In genomic region chr3:69502527-69502926, GRCm38 (mm10) we compare ENCODE assay signal across 27 mouse cellular contexts.
DNase-seq lines count a peak whose midpoint lies in the region; ATAC-seq and TF ChIP-seq lines count a peak whose summit lies in the region.
"Had no signal": no experiment of that assay in that cellular context is flagged by ENCODE, and none has a peak within 500 bp of the region (broad histone marks: within the 10 kb centered on the region; RNA-seq: fewer than 3 reads in every experiment).

No protein-coding gene starts in this region.

- 0 out of 2 replicates have a peak, but pooled peaks have one; percentile 9 for ATAC-seq in hindbrain, embryonic 12.5 days (ENCODE audit: low FRiP score)
- no peak for ATAC-seq in hindbrain, embryonic 11.5 days (ENCODE audit: low FRiP score)
- ATAC-seq in midbrain, embryonic 16.5 days, result no peak
- no peak for ATAC-seq in midbrain, embryonic 11.5 days (ENCODE audit: low FRiP score)
- peak; percentile 57 for ATAC-seq in forebrain, postnatal 0 days
- ATAC-seq in neural tube, embryonic 15.5 days (ENCODE audit: low FRiP score), result 0 out of 2 replicates have a peak, but pooled peaks have one; percentile 21
- ATAC-seq: intestine, embryonic 15.5 days had no signal

- no peak for DNase-seq in hindbrain, embryonic 11.5 days (ENCODE audit: low spot score)
- DNase-seq in midbrain, embryonic 11.5 days (ENCODE audit: low spot score, missing footprints), result no peak
- DNase-seq in forebrain, postnatal 0 days, result no peak
- DNase-seq in lung, postnatal 36 days, result no peak
- DNase-seq: adrenal gland, adult 2 months; B cell, adult 2 months; cerebellum, adult 2 months; cerebellum, postnatal 14 days; gastrocnemius, postnatal 36 days; heart, adult 18-20 months; heart, postnatal 14 days; kidney, adult 8-10 months; layer of hippocampus, postnatal 36 days; left cerebral cortex, postnatal 4 days; lung, postnatal 14 days; right cerebral cortex, postnatal 4 days; thymus, adult 2 months; thymus, postnatal 4 days had no signal

- no peak overlapping the region for H3K4me3 ChIP-seq in hindbrain, embryonic 12.5 days
- H3K4me3 ChIP-seq in hindbrain, embryonic 11.5 days (ENCODE audit: low read depth, low read length), result no peak overlapping the region
- H3K4me3 ChIP-seq in midbrain, embryonic 16.5 days (ENCODE audit: low read depth, low read length), result no peak overlapping the region
- no peak overlapping the region for H3K4me3 ChIP-seq in midbrain, embryonic 11.5 days (ENCODE audit: low read depth, low read length)
- no peak overlapping the region for H3K4me3 ChIP-seq in forebrain, postnatal 0 days (ENCODE audit: low read depth, low read length)
- H3K4me3 ChIP-seq in neural tube, embryonic 15.5 days (replicated peaks), result no peak overlapping the region
- H3K4me3 ChIP-seq: erythroblast, embryonic 14.5 days; hindbrain, embryonic 15.5 days; intestine, embryonic 15.5 days; liver, embryonic 15.5 days; midbrain, embryonic 10.5 days had no signal

- no peaks in the 10 kb centered on the region for H3K9me3 ChIP-seq in hindbrain, embryonic 12.5 days (replicated peaks)
- no peaks in the 10 kb centered on the region for H3K9me3 ChIP-seq in hindbrain, embryonic 11.5 days (ENCODE audit: control insufficient read depth, low read length)
- no peaks in the 10 kb centered on the region for H3K9me3 ChIP-seq in midbrain, embryonic 16.5 days (replicated peaks; ENCODE audit: control insufficient read depth, low read length, poor library complexity, severe bottlenecking)
- no peaks in the 10 kb centered on the region for H3K9me3 ChIP-seq in midbrain, embryonic 11.5 days (ENCODE audit: control insufficient read depth, low read length)
- H3K9me3 ChIP-seq in forebrain, postnatal 0 days (ENCODE audit: low read length), result no peaks in the 10 kb centered on the region
- H3K9me3 ChIP-seq in neural tube, embryonic 15.5 days (replicated peaks), result no peaks in the 10 kb centered on the region
- H3K9me3 ChIP-seq: hindbrain, embryonic 15.5 days; intestine, embryonic 15.5 days; liver, embryonic 15.5 days; midbrain, embryonic 10.5 days had no signal

- no peak overlapping the region for H3K9ac ChIP-seq in hindbrain, embryonic 12.5 days
- H3K9ac ChIP-seq in hindbrain, embryonic 11.5 days (ENCODE audit: low read depth, low read length), result no peak overlapping the region
- no peak overlapping the region for H3K9ac ChIP-seq in midbrain, embryonic 16.5 days (ENCODE audit: low read depth, low read length)
- no peak overlapping the region for H3K9ac ChIP-seq in midbrain, embryonic 11.5 days (ENCODE audit: low read length)
- H3K9ac ChIP-seq in forebrain, postnatal 0 days, result no peak overlapping the region
- H3K9ac ChIP-seq in neural tube, embryonic 15.5 days (replicated peaks), result no peak overlapping the region
- H3K9ac ChIP-seq: hindbrain, embryonic 15.5 days; intestine, embryonic 15.5 days; liver, embryonic 15.5 days; lung, embryonic 14.5 days had no signal

- no peak overlapping the region for H3K4me2 ChIP-seq in hindbrain, embryonic 12.5 days (replicated peaks)
- H3K4me2 ChIP-seq in hindbrain, embryonic 11.5 days (replicated peaks; ENCODE audit: low read depth, low read length), result no peak overlapping the region
- H3K4me2 ChIP-seq in midbrain, embryonic 16.5 days (ENCODE audit: low read length), result no peak overlapping the region
- no peak overlapping the region for H3K4me2 ChIP-seq in midbrain, embryonic 11.5 days
- H3K4me2 ChIP-seq in forebrain, postnatal 0 days (ENCODE audit: low read depth), result no peak overlapping the region
- no peak overlapping the region for H3K4me2 ChIP-seq in neural tube, embryonic 15.5 days
- H3K4me2 ChIP-seq: hindbrain, embryonic 15.5 days; intestine, embryonic 15.5 days; liver, embryonic 15.5 days; lung, embryonic 14.5 days had no signal

- no peaks in the 10 kb centered on the region for H3K27me3 ChIP-seq in hindbrain, embryonic 12.5 days
- no peaks in the 10 kb centered on the region for H3K27me3 ChIP-seq in hindbrain, embryonic 11.5 days (ENCODE audit: control insufficient read depth, insufficient read depth, low read length)
- no peaks in the 10 kb centered on the region for H3K27me3 ChIP-seq in midbrain, embryonic 16.5 days (ENCODE audit: control insufficient read depth, insufficient read depth, low read depth, low read length)
- H3K27me3 ChIP-seq in midbrain, embryonic 11.5 days (ENCODE audit: control insufficient read depth, insufficient read depth, low read length), result no peaks in the 10 kb centered on the region
- H3K27me3 ChIP-seq in forebrain, postnatal 0 days (ENCODE audit: insufficient read depth, low read length), result no peaks in the 10 kb centered on the region
- H3K27me3 ChIP-seq in neural tube, embryonic 15.5 days (replicated peaks), result no peaks in the 10 kb centered on the region
- H3K27me3 ChIP-seq: hindbrain, embryonic 15.5 days; intestine, embryonic 15.5 days; liver, embryonic 15.5 days had no signal

- WGBS in hindbrain, embryonic 12.5 days, result 53% methylated on average over 4 of the region's 4 CpGs
- WGBS in hindbrain, embryonic 11.5 days, result 57% methylated on average over 4 of the region's 4 CpGs
- WGBS in midbrain, embryonic 16.5 days, result 52% methylated on average over 4 of the region's 4 CpGs
- WGBS in midbrain, embryonic 11.5 days, result 56% methylated on average over 4 of the region's 4 CpGs
- WGBS in forebrain, postnatal 0 days, result 43% methylated on average over 4 of the region's 4 CpGs
- WGBS in neural tube, embryonic 15.5 days, result 20% methylated on average over 4 of the region's 4 CpGs

- no peak for TF ChIP-seq CTCF in forebrain, postnatal 0 days (IDR thresholded peaks at IDR 0.05; ENCODE audit: low read depth)

- H3K27ac ChIP-seq in hindbrain, embryonic 12.5 days, result no peak overlapping the region
- no peak overlapping the region for H3K27ac ChIP-seq in hindbrain, embryonic 11.5 days (ENCODE audit: low read depth, low read length)
- H3K27ac ChIP-seq in midbrain, embryonic 16.5 days (ENCODE audit: low read length), result peak overlapping the region; percentile 64
- H3K27ac ChIP-seq in midbrain, embryonic 11.5 days (ENCODE audit: low read depth, low read length), result no peak overlapping the region
- H3K27ac ChIP-seq in forebrain, postnatal 0 days (ENCODE audit: low read depth, low read length), result no peak overlapping the region
- no peak overlapping the region for H3K27ac ChIP-seq in neural tube, embryonic 15.5 days (replicated peaks)
- H3K27ac ChIP-seq: intestine, embryonic 15.5 days; liver, embryonic 15.5 days; midbrain, embryonic 10.5 days had no signal

- H3K36me3 ChIP-seq in hindbrain, embryonic 12.5 days, result no peaks in the 10 kb centered on the region
- H3K36me3 ChIP-seq in hindbrain, embryonic 11.5 days (ENCODE audit: control insufficient read depth, insufficient read depth, low read length), result no peaks in the 10 kb centered on the region
- H3K36me3 ChIP-seq in midbrain, embryonic 16.5 days (ENCODE audit: control insufficient read depth, insufficient read depth, low read length), result no peaks in the 10 kb centered on the region
- no peaks in the 10 kb centered on the region for H3K36me3 ChIP-seq in midbrain, embryonic 11.5 days (ENCODE audit: control insufficient read depth, insufficient read depth, low read length)
- no peaks in the 10 kb centered on the region for H3K36me3 ChIP-seq in forebrain, postnatal 0 days (ENCODE audit: insufficient read depth)
- no peaks in the 10 kb centered on the region for H3K36me3 ChIP-seq in neural tube, embryonic 15.5 days
- H3K36me3 ChIP-seq: hindbrain, embryonic 15.5 days; intestine, embryonic 15.5 days; liver, embryonic 15.5 days; midbrain, embryonic 10.5 days had no signal

- H3K4me1 ChIP-seq in hindbrain, embryonic 12.5 days, result peaks cover 10% of the 10 kb centered on the region; the same call in 1 of the 2 replicates
- no peaks in the 10 kb centered on the region; the same call in 1 of the 2 replicates for H3K4me1 ChIP-seq in hindbrain, embryonic 11.5 days (replicated peaks; ENCODE audit: control insufficient read depth, insufficient read depth, low read length)
- H3K4me1 ChIP-seq in midbrain, embryonic 16.5 days (ENCODE audit: control insufficient read depth, insufficient read depth, low read length), result peaks cover 16% of the 10 kb centered on the region
- H3K4me1 ChIP-seq in midbrain, embryonic 11.5 days (ENCODE audit: control insufficient read depth, insufficient read depth, low read length), result no peaks in the 10 kb centered on the region
- 0 out of 2 replicates have a peak, but pooled peaks cover 4% of the 10 kb centered on the region for H3K4me1 ChIP-seq in forebrain, postnatal 0 days (ENCODE audit: insufficient read depth)
- H3K4me1 ChIP-seq in neural tube, embryonic 15.5 days, result peaks cover 18% of the 10 kb centered on the region
- H3K4me1 ChIP-seq: intestine, embryonic 15.5 days; liver, embryonic 15.5 days had no signal

Comparison
In these comparisons a context has a peak if more than half of its experiments do, and no peak if none do; other contexts are left out.
1. ATAC-seq: peak in hindbrain, embryonic 12.5 days (single experiment), forebrain, postnatal 0 days (single experiment) and neural tube, embryonic 15.5 days (single experiment); none in hindbrain, embryonic 11.5 days (single experiment), midbrain, embryonic 16.5 days (single experiment) and midbrain, embryonic 11.5 days (single experiment).